Mouse (Mus musculus) E14TG2a.4 (cell line): ENCODE measurements around the gene Btbd19.

Experiments
- CTCF ChIP-seq: conservative IDR thresholded peaks from 2 replicates; pipeline ENCODE4 v1.5.1; 2014; ENCODE audit warnings: low read length
- NANOG ChIP-seq: IDR thresholded peaks from 2 replicates; pipeline ENCODE4 v1.6.1; 2014; ENCODE audit warnings: borderline replicate concordance, low read length, mixed read lengths
- POU5F1 ChIP-seq: IDR thresholded peaks from 2 replicates; pipeline ENCODE4 v1.6.1; 2014; ENCODE audit warnings: low read length, borderline replicate concordance

DNA sequence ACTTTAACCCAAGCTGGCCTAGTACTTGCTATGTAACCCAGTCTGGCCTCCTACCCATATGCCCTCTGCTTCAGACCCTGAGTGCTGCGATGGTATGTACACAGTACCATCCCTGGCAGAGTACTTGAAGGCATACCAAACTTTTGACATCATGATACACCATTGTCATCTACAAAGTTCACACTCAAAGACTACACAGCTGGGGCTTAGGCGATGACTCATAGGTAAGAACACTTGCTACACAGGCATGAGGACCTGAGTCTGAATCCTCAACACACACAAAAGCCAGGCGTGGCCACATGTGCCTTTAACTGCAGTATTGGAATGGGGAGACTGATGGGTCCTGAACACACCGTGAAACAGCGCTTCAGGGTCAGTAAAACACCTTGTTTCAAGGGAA lies 54.3 kb downstream of the Btbd19 start:
- no peak for TF ChIP-seq CTCF
- no peak for TF ChIP-seq NANOG
- TF ChIP-seq POU5F1: no peak
